Mouse (Mus musculus): Measurements from ENCODE around the gene Ereg. TPM values are rescaled to one million over a fixed set of nuclear protein-coding genes. Genes with fewer than 3 reads are reported as not detected.

The Ereg gene
- total and polyA plus RNA-seq, 2 experiments from 2014 or later, result not detected

- Histone ChIP-seq H3K36me3 (ENCODE audit: insufficient read depth, low read length) (no peaks in the 10 kb centered on the region), H3K4me2 (ENCODE audit: low read depth, low read length, poor library complexity, severe bottlenecking) (no peak overlapping the region), H3K4me1 (ENCODE audit: insufficient read depth, low read length) (no peaks in the 10 kb centered on the region), H3K9me3 (ENCODE audit: low read length) (no peaks in the 10 kb centered on the region), H3K4me3 (ENCODE audit: low read depth, low read length) (no peak overlapping the region), H3K27me3 (ENCODE audit: insufficient read depth, low read length) (no peaks in the 10 kb centered on the region), H3K9ac (replicated peaks; ENCODE audit: low read length, poor library complexity, severe bottlenecking) (no peak overlapping the region), H3K27ac (ENCODE audit: low read depth, low read length) (no peak overlapping the region)
- no peak for ATAC-seq (ENCODE audit: low FRiP score)
- no peak for DNase-seq (ENCODE audit: low spot score)
- no peak for TF ChIP-seq CTCF (IDR thresholded peaks at IDR 0.05)
- WGBS, result 70% methylated on average over 1 of the region's 1 CpGs
These were observed 60.5 kb downstream of the Ereg start for GRCm38 (mm10) chr5:91134961-91135360.

- ATAC-seq (ENCODE audit: low FRiP score) (no peak; the same call in 1 of the 2 replicates), DNase-seq (ENCODE audit: low spot score) (no peak)
- no peaks in the 10 kb centered on the region for H3K36me3 ChIP-seq (ENCODE audit: insufficient read depth, low read length)
- TF ChIP-seq CTCF (IDR thresholded peaks at IDR 0.05), result no peak
- peaks cover 10% of the 10 kb centered on the region for H3K27me3 ChIP-seq (ENCODE audit: insufficient read depth, low read length)
- no peak overlapping the region for H3K9ac ChIP-seq (replicated peaks; ENCODE audit: low read length, poor library complexity, severe bottlenecking)
- no peak overlapping the region for H3K27ac ChIP-seq (ENCODE audit: low read depth, low read length)
- no peaks in the 10 kb centered on the region for H3K9me3 ChIP-seq (ENCODE audit: low read length)
- 6% methylated on average over 7 of the region's 7 CpGs for WGBS
- H3K4me3 ChIP-seq (ENCODE audit: low read depth, low read length), result peak overlapping the region; percentile 57
- peak overlapping the region; percentile 97 for H3K4me2 ChIP-seq (ENCODE audit: low read depth, low read length, poor library complexity, severe bottlenecking)
- H3K4me1 ChIP-seq (ENCODE audit: insufficient read depth, low read length), result no peaks in the 10 kb centered on the region
These were observed 64.5 kb downstream of the Ereg start for GRCm38 (mm10) chr5:91138970-91139369.

GRCm38 (mm10) chr5:91139446-91139873, 65.0 kb downstream of the Ereg start, which contains the start of gene Areg:
Gene Areg, plus strand, starts transcription at chr5:91139599.
- H3K4me2 ChIP-seq (ENCODE audit: low read depth, low read length, poor library complexity, severe bottlenecking), result peak within 1 kb of the TSS; percentile 97
- no peaks in the 10 kb centered on the region for H3K9me3 ChIP-seq (ENCODE audit: low read length)
- DNase-seq (ENCODE audit: low spot score), result peak; percentile 36
- no peaks in the 10 kb centered on the region for H3K36me3 ChIP-seq (ENCODE audit: insufficient read depth, low read length)
- peaks cover 10% of the 10 kb centered on the region for H3K27me3 ChIP-seq (ENCODE audit: insufficient read depth, low read length)
- peak; percentile 41; the same call in 1 of the 2 replicates for TF ChIP-seq CTCF (IDR thresholded peaks at IDR 0.05)
- no peaks in the 10 kb centered on the region for H3K4me1 ChIP-seq (ENCODE audit: insufficient read depth, low read length)
- WGBS, result under 1% methylated on average over 44 of the region's 44 CpGs
- H3K4me3 ChIP-seq (ENCODE audit: low read depth, low read length), result peak within 1 kb of the TSS; percentile 57
- no peak within 1 kb of the TSS for H3K27ac ChIP-seq (ENCODE audit: low read depth, low read length)
- ATAC-seq (ENCODE audit: low FRiP score), result peak; percentile 82
- peak within 1 kb of the TSS; percentile 54 for H3K9ac ChIP-seq (replicated peaks; ENCODE audit: low read length, poor library complexity, severe bottlenecking)

- no peak for TF ChIP-seq CTCF (IDR thresholded peaks at IDR 0.05)
- Histone ChIP-seq H3K9ac (replicated peaks; ENCODE audit: low read length, poor library complexity, severe bottlenecking) (no peak overlapping the region), H3K4me2 (ENCODE audit: low read depth, low read length, poor library complexity, severe bottlenecking) (no peak overlapping the region), H3K9me3 (ENCODE audit: low read length) (no peaks in the 10 kb centered on the region), H3K27ac (ENCODE audit: low read depth, low read length) (no peak overlapping the region), H3K36me3 (ENCODE audit: insufficient read depth, low read length) (no peaks in the 10 kb centered on the region), H3K27me3 (ENCODE audit: insufficient read depth, low read length) (peaks cover 10% of the 10 kb centered on the region), H3K4me3 (ENCODE audit: low read depth, low read length) (no peak overlapping the region), H3K4me1 (ENCODE audit: insufficient read depth, low read length) (no peaks in the 10 kb centered on the region)
- no peak for ATAC-seq (ENCODE audit: low FRiP score)
- 48% methylated on average over 13 of the region's 13 CpGs for WGBS
- no peak for DNase-seq (ENCODE audit: low spot score)
These were observed 66.5 kb downstream of the Ereg start for GRCm38 (mm10) chr5:91140896-91141448.

Other genes with a start within 250 kb of the Ereg start
- gene Cxcl1, start 183.4 kb upstream of the Ereg start, total RNA-seq (2014; rRNA removed), result not detected in 2 replicates
- gene Cxcl1, start 183.4 kb upstream of the Ereg start, polyA plus RNA-seq (2015; fragmentation: Nextera tagmentation; extraction: Ambion mirVana), result 0.56 and 0.78 TPM in 2 replicates
- not detected in 2 replicates for gene Cxcl2, start 170.8 kb upstream of the Ereg start, total RNA-seq (2014; rRNA removed)
- gene Cxcl2, start 170.8 kb upstream of the Ereg start, polyA plus RNA-seq (2015; fragmentation: Nextera tagmentation; extraction: Ambion mirVana), result 0.14 TPM in 1 of 2 replicates, not detected in the other
- 87.4 and 90.9 TPM in 2 replicates for gene Mthfd2l, start 143.5 kb upstream of the Ereg start, total RNA-seq (2014; rRNA removed)
- gene Mthfd2l, start 143.5 kb upstream of the Ereg start, polyA plus RNA-seq (2015; fragmentation: Nextera tagmentation; extraction: Ambion mirVana), result 54.6 and 54.9 TPM in 2 replicates
- 0.16 TPM in 1 of 2 replicates, not detected in the other for gene Epgn, start 47.2 kb upstream of the Ereg start, total RNA-seq (2014; rRNA removed)
- not detected in 2 replicates for gene Epgn, start 47.2 kb upstream of the Ereg start, polyA plus RNA-seq (2015; fragmentation: Nextera tagmentation; extraction: Ambion mirVana)
- 0.27 TPM in 1 of 2 replicates, not detected in the other for gene Areg, start 65.0 kb downstream of the Ereg start, total RNA-seq (2014; rRNA removed)
- 0.21 and 0.40 TPM in 2 replicates for gene Areg, start 65.0 kb downstream of the Ereg start, polyA plus RNA-seq (2015; fragmentation: Nextera tagmentation; extraction: Ambion mirVana)